Mouse (Mus musculus) cerebellum, adult 11-12 months (tissue): Measurements from ENCODE around the gene Tmf1.

Experiments
- DNase-seq: peaks from one replicate; pipeline ENCODE4 v3.0.0; 2022

Gene Tmf1

GRCm38 (mm10) chr6:97104264-97104852 lies 74.6 kb downstream of the Tmf1 start:
- no peak for DNase-seq
